Mouse (Mus musculus) layer of hippocampus, adult 2 months (tissue): ENCODE measurements around the gene Hoxb5. TPM values are rescaled to one million over a fixed set of nuclear protein-coding genes. Genes with fewer than 3 reads are reported as not detected.

ENCODE experiments used
- DNase-seq, 2 experiments: peaks; one replicate each; pipeline ENCODE4 v3.0.0; 2022; ENCODE audit warnings: low spot score in 2 of 2
- H3K27ac ChIP-seq: fragments of 200-600 bp; 2 replicates; pipeline ENCODE4 v1.8.1; 2022
- H3K4me3 ChIP-seq: fragments of 200-600 bp; 2 replicates; pipeline ENCODE4 v1.8.1; 2022; ENCODE audit warnings: mild to moderate bottlenecking
- CTCF ChIP-seq: fragments of 200-600 bp; conservative IDR thresholded peaks from 2 replicates; pipeline ENCODE4 v1.8.1; 2022; ENCODE audit warnings: antibody characterized with exemption, mild to moderate bottlenecking, moderate library complexity
- total RNA-seq, 2 experiments: library from RNA; stranded (reverse); gene quantifications; 2 replicates each; pipeline ENCODE4 v1.2.3; 2021

The Hoxb5 gene
- total RNA-seq, 2 experiments from 2014 or later, result not detected

DNA sequence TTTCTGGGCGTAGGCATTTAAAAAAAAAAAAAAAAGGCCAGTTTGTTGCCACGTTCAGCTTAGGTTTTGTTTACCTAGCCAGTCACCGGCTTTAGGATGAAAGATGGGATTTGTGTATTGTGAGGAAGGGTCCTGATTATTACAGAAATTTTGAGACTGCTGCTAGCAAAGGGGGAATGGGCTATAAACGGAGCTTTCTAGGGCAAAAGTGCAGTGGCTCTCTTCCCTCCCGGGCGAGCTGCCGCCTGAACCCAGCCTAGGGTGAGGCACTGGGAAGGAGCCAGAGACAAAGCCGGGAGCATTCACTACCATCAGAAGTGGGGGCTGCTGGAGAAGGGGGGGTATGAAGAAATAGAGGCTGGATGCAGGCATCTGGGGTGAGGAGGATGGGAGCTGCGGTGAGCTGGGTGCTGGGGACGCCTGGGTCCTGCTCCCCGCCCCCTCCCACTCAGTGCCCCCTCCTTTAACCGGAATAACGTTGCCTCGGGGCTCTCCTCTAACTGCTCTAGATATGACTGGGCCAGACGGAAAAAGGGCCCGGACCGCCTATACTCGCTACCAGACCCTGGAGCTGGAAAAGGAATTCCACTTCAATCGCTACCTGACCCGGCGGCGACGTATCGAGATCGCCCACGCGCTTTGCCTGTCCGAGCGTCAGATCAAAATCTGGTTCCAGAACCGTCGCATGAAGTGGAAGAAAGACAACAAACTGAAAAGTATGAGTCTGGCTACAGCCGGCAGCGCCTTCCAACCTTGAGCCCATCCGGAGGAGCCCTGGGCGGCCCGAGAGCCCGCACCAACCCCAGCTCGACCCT lies 1.5 kb downstream of the Hoxb5 start:
- H3K4me3 ChIP-seq, result no peak overlapping the region
- DNase-seq, result no peak
- no peak overlapping the region for H3K27ac ChIP-seq
- TF ChIP-seq CTCF, result no peak

DNA sequence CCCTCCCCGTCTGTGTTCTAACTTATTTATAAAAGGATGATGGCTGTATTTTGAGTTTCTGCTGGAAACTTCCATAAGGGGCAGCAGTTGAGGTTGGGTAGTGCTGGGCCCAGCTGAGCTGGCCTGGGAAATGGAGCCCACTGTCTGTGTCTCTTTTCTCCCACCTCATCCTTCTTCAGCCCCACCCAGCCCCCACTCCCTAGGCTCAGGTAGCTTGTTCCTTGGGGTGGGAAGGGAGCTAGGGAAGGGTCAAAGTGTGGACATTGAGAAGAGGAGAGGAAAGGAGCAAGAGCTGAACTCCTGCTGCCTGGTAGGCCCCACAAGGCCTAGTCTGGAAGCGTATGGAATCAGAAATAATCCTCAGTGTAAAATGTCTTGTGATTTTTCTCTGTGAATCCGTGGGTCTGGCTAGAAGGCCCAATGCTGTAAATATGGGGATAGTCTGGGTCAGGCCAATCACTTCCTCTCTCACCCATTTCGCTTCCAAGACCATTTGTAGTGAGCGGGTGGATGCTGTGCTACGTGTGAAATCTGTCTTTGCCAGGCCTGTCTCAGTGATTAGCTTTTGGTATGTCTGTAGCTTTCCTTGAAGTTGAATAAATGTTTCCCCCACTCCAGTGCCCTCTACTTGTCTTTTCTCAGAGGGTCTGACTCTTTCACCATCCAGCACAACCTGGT lies 2.5 kb downstream of the Hoxb5 start:
- H3K4me3 ChIP-seq, result no peak overlapping the region
- DNase-seq, result no peak
- no peak for TF ChIP-seq CTCF
- H3K27ac ChIP-seq, result no peak overlapping the region

- DNase-seq, result no peak
- no peak overlapping the region for H3K4me3 ChIP-seq
- no peak overlapping the region for H3K27ac ChIP-seq
- no peak for TF ChIP-seq CTCF
These were observed 3.2 kb downstream of the Hoxb5 start for GRCm38 (mm10) chr11:96306183-96306907.

DNA sequence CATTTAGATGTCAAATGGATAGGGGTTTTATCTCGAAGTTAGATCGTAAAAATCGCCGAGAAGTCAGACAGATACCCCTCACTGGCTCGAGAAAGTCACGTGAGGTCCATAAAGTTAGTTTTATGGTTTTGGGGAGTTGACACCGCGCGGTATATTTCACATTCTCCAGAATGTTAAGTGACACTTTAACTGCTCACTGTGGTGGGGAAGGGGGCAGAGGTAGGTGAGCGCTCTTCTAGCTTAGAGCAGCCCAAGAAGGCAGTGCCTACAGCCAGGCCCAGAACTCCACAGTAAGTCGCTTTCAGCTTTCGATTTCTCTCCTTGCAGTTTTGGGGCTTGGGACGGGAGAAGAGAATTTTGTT lies 3.8 kb downstream of the Hoxb5 start:
- TF ChIP-seq CTCF, result no peak
- H3K27ac ChIP-seq, result no peak overlapping the region
- no peak for DNase-seq
- H3K4me3 ChIP-seq, result no peak overlapping the region

DNA sequence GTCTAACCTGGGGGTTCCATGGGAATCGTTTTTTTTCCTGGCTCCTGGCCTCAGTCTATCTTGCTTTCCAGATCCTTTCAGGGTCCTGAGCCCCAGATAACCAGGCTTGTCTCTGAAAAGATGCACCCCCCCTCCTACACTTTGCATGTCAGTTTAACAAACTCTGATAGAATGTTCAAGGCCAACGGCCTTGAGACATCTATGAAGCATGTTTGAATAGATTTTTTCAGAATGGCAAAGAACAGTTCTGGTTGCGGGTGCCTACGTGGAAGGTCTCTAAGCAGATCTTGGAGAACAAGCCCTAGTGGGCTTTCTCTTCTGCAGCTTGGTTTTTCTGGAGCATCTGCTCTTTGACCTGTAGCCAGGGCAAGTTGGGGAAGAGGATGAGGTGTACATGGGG lies 5.6 kb downstream of the Hoxb5 start:
- DNase-seq, result no peak
- no peak overlapping the region for H3K27ac ChIP-seq
- H3K4me3 ChIP-seq, result no peak overlapping the region
- TF ChIP-seq CTCF, result no peak

- no peak for DNase-seq
- no peak overlapping the region for H3K27ac ChIP-seq
- H3K4me3 ChIP-seq, result no peak overlapping the region
- no peak for TF ChIP-seq CTCF
These were observed 6.2 kb downstream of the Hoxb5 start for GRCm38 (mm10) chr11:96309288-96309687.

- no peak overlapping the region for H3K27ac ChIP-seq
These were observed 7.2 kb downstream of the Hoxb5 start for GRCm38 (mm10) chr11:96310183-96310938.

GRCm38 (mm10) chr11:96311097-96311496 lies 8.0 kb downstream of the Hoxb5 start:
- DNase-seq, result no peak
- H3K27ac ChIP-seq, result no peak overlapping the region
- no peak overlapping the region for H3K4me3 ChIP-seq
- TF ChIP-seq CTCF, result no peak

More at GRCm38 (mm10) chr11:96310183-96310938, 7.2 kb downstream of the Hoxb5 start:
- DNase-seq, result no peak
- no peak for TF ChIP-seq CTCF
- H3K4me3 ChIP-seq, result no peak overlapping the region

- no peak overlapping the region for H3K4me3 ChIP-seq
- TF ChIP-seq CTCF, result peak; percentile 75
- DNase-seq, result no peak
- no peak overlapping the region for H3K27ac ChIP-seq
These were observed 8.6 kb downstream of the Hoxb5 start for GRCm38 (mm10) chr11:96311520-96312417.

DNA sequence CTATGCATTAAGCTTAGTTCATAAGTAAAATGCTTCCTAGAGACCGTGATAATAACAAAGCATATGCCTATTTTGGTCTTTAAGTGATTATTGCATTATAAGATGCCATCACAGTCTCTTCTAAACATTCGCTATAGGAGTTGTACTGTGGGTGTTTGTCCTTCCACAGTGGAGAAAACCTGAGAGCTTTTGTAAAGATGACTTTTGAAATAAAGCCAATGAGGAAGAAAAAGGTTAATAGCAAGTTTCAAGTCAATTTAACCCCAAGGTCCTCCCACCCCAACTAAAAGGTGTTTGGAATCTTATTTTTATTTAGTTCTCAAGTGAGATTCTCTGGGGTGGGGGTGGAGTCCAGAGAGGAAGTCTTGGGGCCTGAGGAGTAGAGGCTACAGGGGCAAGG lies 10.0 kb downstream of the Hoxb5 start:
- no peak for DNase-seq
- no peak overlapping the region for H3K4me3 ChIP-seq
- no peak overlapping the region for H3K27ac ChIP-seq
- no peak for TF ChIP-seq CTCF

DNA sequence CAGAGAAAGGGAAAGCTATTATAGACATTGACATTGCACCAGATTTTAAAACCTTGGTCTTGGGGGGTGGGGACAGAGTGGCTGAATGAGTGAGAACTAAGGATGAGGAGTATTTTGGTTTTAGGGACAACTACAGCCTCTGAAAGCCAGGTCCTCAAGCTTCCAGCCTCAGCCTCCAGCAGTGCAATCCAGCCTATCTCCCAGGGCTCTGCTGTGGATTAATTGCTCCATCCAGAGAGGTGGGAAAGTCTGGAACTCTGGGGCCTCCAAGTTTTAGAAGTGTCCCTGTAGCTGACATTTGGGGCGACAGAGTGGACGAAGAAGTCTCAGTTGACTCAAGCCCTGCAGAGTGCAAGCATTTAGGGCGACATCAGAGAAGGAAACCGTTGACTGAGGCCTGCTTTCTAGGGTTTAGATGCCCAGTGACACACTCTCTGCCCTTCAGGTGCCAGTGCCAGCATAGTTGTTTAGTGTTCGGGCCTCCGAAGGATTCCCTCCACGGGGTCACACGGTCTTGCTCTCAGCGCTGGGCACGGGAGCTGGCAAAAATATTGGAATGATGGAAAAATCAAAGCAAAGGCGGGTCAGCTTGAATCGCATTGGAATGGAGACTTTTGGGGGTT lies 10.8 kb downstream of the Hoxb5 start:
- Histone ChIP-seq H3K4me3 (no peak overlapping the region), H3K27ac (no peak overlapping the region)
- no peak for TF ChIP-seq CTCF
- no peak for DNase-seq
